Mouse (Mus musculus): Measurements from ENCODE around the gene Scd2. TPM values are rescaled to one million over a fixed set of nuclear protein-coding genes. Genes with fewer than 3 reads are reported as not detected.
A peak's percentile ranks its signal among the peaks of the same experiment; 100 is the strongest.

The Scd2 gene
- total and polyA plus RNA-seq, 3 experiments, result 47.4 to 593 (median 392) TPM

DNA sequence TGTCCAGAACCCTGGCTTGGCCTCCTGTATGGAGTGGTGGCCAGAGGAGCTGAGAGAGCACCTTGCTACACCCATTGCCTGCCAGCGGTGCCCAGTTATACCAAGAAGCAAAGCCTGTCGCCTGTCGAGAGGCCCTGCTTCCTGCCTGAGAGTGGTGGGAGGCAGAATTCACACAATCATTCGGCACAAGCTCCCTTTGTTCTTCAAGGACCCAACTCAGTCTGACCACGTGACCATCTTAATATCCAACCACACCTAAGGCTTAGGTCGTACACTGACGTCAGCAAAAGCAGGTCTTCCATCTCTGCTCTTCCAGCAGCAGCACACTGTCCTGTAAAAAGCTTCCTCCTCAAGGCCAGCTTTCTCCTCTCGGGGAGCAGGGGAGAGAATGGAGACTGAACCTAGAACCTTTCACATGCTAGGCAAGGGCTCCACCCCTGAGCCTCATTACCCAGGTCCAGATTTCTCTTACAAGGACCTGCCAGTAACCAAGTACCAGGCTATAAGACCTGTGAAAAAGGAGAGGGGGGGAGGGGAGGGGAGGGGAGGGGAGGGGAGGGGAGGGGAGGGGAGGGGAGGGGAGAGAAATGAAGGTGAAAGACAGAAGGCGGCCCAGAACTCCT lies 10.8 kb upstream of the Scd2 start (continued):
- peak; percentile 97 for TF ChIP-seq USF1 (IDR thresholded peaks at IDR 0.05; ENCODE audit: low read depth, low read length)
- no peak for TF ChIP-seq TAL1 (IDR thresholded peaks at IDR 0.05; ENCODE audit: low read length)
- TF ChIP-seq EP300 (IDR thresholded peaks at IDR 0.05; ENCODE audit: low read depth in 1 of 2, low read length in 2 of 2), result peak in 1 of 2 experiments; percentile 37; a peak in 1 of 4 replicates
- no peak for TF ChIP-seq RCOR1 (IDR thresholded peaks at IDR 0.05; ENCODE audit: low read depth, low read length)
- TF ChIP-seq USF2 (IDR thresholded peaks at IDR 0.05; ENCODE audit: borderline replicate concordance in 1 of 2, insufficient read depth in 1 of 2, low read depth in 1 of 2, low read length in 2 of 2), result peak; percentile 82 to 85
- no peak for TF ChIP-seq ZNF384 (IDR thresholded peaks at IDR 0.05; ENCODE audit: low read depth, low read length)
- 0 out of 2 replicates have a peak, but pooled peaks have one; percentile 7 for TF ChIP-seq TCF12 (IDR thresholded peaks at IDR 0.05; ENCODE audit: low read depth, low read length)
- no peak for TF ChIP-seq POLR2AphosphoS5 (IDR thresholded peaks at IDR 0.05; ENCODE audit: borderline replicate concordance, low read depth, low read length)
- peak; percentile 91 for TF ChIP-seq ZMIZ1 (IDR thresholded peaks at IDR 0.05; ENCODE audit: low read depth, low read length)
- no peak for TF ChIP-seq SMC3 (IDR thresholded peaks at IDR 0.05; ENCODE audit: low read depth, low read length)
- TF ChIP-seq MYC (IDR thresholded peaks at IDR 0.05; ENCODE audit: low read depth, low read length), result peak; percentile 76; the same call in 1 of the 2 replicates
- TF ChIP-seq BHLHE40 (IDR thresholded peaks at IDR 0.05; ENCODE audit: borderline replicate concordance, low read depth, low read length), result peak; percentile 41; the same call in 1 of the 2 replicates
- peak; percentile 69 for TF ChIP-seq NELFE (IDR thresholded peaks at IDR 0.05; ENCODE audit: low read depth, low read length)
- TF ChIP-seq POLR2AphosphoS2 (IDR thresholded peaks at IDR 0.05; ENCODE audit: low read length), result no peak

DNA sequence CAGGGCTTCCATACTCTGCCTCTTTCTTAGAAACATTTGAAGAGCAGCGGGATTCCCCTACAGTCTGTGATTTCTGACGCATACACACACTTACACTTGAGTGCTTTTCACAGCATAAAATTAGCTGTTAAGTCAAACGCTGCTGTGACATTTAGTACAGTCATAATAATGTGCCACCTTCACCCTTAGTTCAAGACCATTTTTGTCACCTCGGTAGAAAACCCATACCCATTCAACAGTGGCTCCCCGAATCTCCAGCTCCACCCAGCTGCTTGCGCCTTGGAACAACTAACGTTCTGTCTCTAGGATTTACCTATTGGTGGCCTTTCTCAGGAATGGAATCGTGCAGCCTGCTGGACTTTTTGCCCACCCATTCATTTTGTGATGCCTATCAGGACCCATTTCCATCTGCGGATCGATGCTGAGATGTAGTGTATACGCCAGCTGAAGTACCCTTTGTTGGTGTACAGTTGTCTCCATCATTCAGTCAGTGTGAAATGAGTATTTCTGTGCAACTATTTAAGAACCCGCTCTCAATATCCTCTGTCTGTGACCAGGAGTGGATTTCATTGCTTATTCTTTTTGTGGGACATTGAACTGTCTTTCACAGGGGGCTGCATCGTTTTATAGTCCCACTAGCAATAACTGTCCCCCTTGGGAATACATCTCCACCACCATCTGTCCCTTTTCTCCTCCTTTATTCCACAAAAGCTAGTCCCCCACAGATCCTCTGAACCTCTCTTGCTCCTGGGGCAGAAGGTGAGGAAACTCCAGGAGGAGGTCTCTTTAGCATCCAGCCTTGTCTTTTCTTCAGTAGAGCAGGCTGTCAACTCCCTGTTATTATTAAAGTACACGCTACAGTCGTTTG lies 10.1 kb upstream of the Scd2 start:
- H3K9ac ChIP-seq (ENCODE audit: control insufficient read depth, low read depth, low read length, poor library complexity, severe bottlenecking), result peak overlapping the region; percentile 79
- peak; percentile 79 for DNase-seq (ENCODE audit: low read depth, low spot score)
- no peaks in the 10 kb centered on the region for H3K27me3 ChIP-seq (ENCODE audit: control insufficient read depth in 1 of 2, insufficient read depth in 2 of 2, low read length in 2 of 2)
- peak overlapping the region; percentile 95 for H3K27ac ChIP-seq (ENCODE audit: control insufficient read depth, low read depth, low read length)
- peaks cover 2% of the 10 kb centered on the region; the same call in 1 of the 2 replicates for H3K79me2 ChIP-seq (ENCODE audit: control insufficient read depth, insufficient read depth, low read length, poor library complexity)
- no peaks in the 10 kb centered on the region for H3K9me3 ChIP-seq (replicated peaks; ENCODE audit: insufficient read depth, low read length)
- peak overlapping the region; percentile 40 to 46 for H3K4me3 ChIP-seq (ENCODE audit: control insufficient read depth in 1 of 2, insufficient read depth in 1 of 2, low read depth in 2 of 2, low read length in 2 of 2)
- H3K4me1 ChIP-seq (ENCODE audit: control insufficient read depth in 1 of 2, insufficient read depth in 2 of 2, low read length in 2 of 2), result peaks cover 38 to 71% of the 10 kb centered on the region in 2 experiments
- H3K36me3 ChIP-seq (ENCODE audit: control insufficient read depth in 1 of 2, insufficient read depth in 2 of 2, low read length in 2 of 2), result peaks cover 0 to 59% of the 10 kb centered on the region in 2 experiments; a peak in 2 of 4 replicates
- TF ChIP-seq E2F4 (IDR thresholded peaks at IDR 0.05; ENCODE audit: borderline replicate concordance, low read depth, low read length), result no peak
- TF ChIP-seq KAT2A (conservative IDR thresholded peaks at IDR 0.05; ENCODE audit: low read depth, low read length), result no peak
- no peak for TF ChIP-seq RAD21 (IDR thresholded peaks at IDR 0.05; ENCODE audit: low read depth, low read length)
- TF ChIP-seq MAFK (IDR thresholded peaks at IDR 0.05; ENCODE audit: borderline replicate concordance, low read depth, low read length), result no peak
- TF ChIP-seq MEF2A (IDR thresholded peaks at IDR 0.05; ENCODE audit: extremely low read depth, insufficient replicate concordance, low read depth, low read length, poor library complexity, severe bottlenecking), result no peak
- TF ChIP-seq ZMIZ1 (IDR thresholded peaks at IDR 0.05; ENCODE audit: low read depth, low read length), result no peak; the same call in none of the 2 replicates
- no peak for TF ChIP-seq MYB (IDR thresholded peaks at IDR 0.05; ENCODE audit: low read depth, low read length)
- TF ChIP-seq CHD2 (IDR thresholded peaks at IDR 0.05; ENCODE audit: low read length), result 0 out of 2 replicates have a peak, but pooled peaks have one; percentile 2
- TF ChIP-seq TAL1 (IDR thresholded peaks at IDR 0.05; ENCODE audit: low read length), result no peak
- TF ChIP-seq GATA1 (IDR thresholded peaks at IDR 0.05; ENCODE audit: low read depth, low read length), result no peak
- TF ChIP-seq NELFE (IDR thresholded peaks at IDR 0.05; ENCODE audit: low read depth, low read length), result no peak
- TF ChIP-seq POLR2AphosphoS5 (IDR thresholded peaks at IDR 0.05; ENCODE audit: borderline replicate concordance, low read depth, low read length), result peak; percentile 68; the same call in 1 of the 2 replicates
- no peak for TF ChIP-seq SMC3 (IDR thresholded peaks at IDR 0.05; ENCODE audit: low read depth, low read length)
- TF ChIP-seq POLR2A (IDR thresholded peaks at IDR 0.05; ENCODE audit: control insufficient read depth in 1 of 2, insufficient read depth in 1 of 2, low read depth in 1 of 2, low read length in 2 of 2, poor library complexity in 1 of 2), result 0 out of 4 replicates have a peak, but pooled peaks of 1 of the 2 experiments have one; percentile 22
- no peak for TF ChIP-seq CTCF (IDR thresholded peaks at IDR 0.05 in 2 of 3, conservative IDR thresholded peaks at IDR 0.05 in 1 of 3; ENCODE audit: control insufficient read depth in 1 of 3, insufficient read depth in 1 of 3, low read depth in 2 of 3, low read length in 3 of 3, poor library complexity in 1 of 3, severe bottlenecking in 1 of 3)
- no peak for TF ChIP-seq BHLHE40 (IDR thresholded peaks at IDR 0.05; ENCODE audit: borderline replicate concordance, low read depth, low read length)
- peak; percentile 26 for TF ChIP-seq CHD1 (IDR thresholded peaks at IDR 0.05; ENCODE audit: low read depth, low read length)
- no peak for TF ChIP-seq USF2 (IDR thresholded peaks at IDR 0.05; ENCODE audit: borderline replicate concordance in 1 of 2, insufficient read depth in 1 of 2, low read depth in 1 of 2, low read length in 2 of 2)
- no peak for TF ChIP-seq NRF1 (IDR thresholded peaks at IDR 0.05; ENCODE audit: insufficient read depth, low read depth, low read length, poor library complexity, severe bottlenecking)
- TF ChIP-seq EP300 (IDR thresholded peaks at IDR 0.05; ENCODE audit: low read depth in 1 of 2, low read length in 2 of 2), result peak in 1 of 2 experiments; percentile 35; a peak in 2 of 4 replicates
- peak; percentile 81; the same call in 1 of the 2 replicates for TF ChIP-seq MAZ (IDR thresholded peaks at IDR 0.05; ENCODE audit: low read depth, low read length)
- no peak for TF ChIP-seq MAX (IDR thresholded peaks at IDR 0.05; ENCODE audit: low read length)
- no peak for TF ChIP-seq GABPA (IDR thresholded peaks at IDR 0.05; ENCODE audit: low read depth, low read length)
- TF ChIP-seq POLR2AphosphoS2 (IDR thresholded peaks at IDR 0.05; ENCODE audit: low read length), result no peak

Data from MEL (cell line).